Mouse (Mus musculus): ENCODE measurements around the gene Arsa.

DNA sequence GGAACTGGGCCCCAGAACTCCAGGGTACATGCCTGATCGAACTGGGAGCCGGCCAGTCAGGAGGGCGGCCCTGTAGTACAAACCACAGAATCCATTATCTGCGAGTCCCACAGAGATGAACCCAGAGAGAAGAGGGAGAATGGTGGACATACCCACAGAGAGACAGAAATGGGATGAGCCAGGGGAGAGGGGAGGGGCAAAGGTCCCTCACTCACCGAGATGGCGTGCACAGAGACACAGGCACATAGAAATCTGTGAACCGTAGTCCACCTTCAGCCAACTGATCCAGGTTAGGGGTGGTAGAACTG is 2.0 kb downstream of the Arsa start:
- no peak for TF ChIP-seq CTCF (IDR thresholded peaks at IDR 0.05; ENCODE audit: insufficient read depth, low read depth, low read length)
- no peak for TF ChIP-seq POLR2A (IDR thresholded peaks at IDR 0.05; ENCODE audit: insufficient read depth, low read depth, low read length)

Measured in olfactory bulb, adult 2 months (tissue).